Mouse (Mus musculus) urinary bladder, adult 18-20 months (tissue): Measurements from ENCODE around the gene Gm4141.
"Not testable (repeated sequence)": the region's sequence is repeated elsewhere in the genome, so short reads cannot be mapped to it uniquely, and the experiment has no call there.

ENCODE experiments used
- DNase-seq, 2 experiments: peaks; one replicate each; pipeline ENCODE4 v3.0.0; 2022; ENCODE audit warnings: low spot score in 2 of 2, mixed read lengths in 2 of 2

Gm4141 gene

DNA sequence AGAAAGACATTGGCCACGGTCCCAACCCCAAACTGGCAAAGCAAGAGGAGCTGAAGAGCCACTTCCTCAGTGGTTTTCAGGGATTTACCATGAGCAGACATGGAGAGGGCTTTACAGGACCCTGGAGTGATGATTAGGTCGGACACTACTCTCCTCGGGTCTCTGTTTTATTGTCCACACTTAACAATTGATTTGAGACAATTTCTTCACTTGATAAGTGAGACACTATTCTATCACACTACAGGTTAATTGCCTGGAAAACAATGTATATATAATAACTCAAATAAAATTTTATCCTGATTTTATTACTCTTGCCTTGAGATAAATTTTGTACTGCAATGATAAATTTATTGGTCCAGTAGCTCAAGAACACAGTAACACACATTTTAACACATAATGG, at the start of gene Gm4141:
Gene Gm4141, minus strand, starts transcription at position 101 of the 400 bp plus-strand sequence.
- DNase-seq, result not testable (repeated sequence)

DNA sequence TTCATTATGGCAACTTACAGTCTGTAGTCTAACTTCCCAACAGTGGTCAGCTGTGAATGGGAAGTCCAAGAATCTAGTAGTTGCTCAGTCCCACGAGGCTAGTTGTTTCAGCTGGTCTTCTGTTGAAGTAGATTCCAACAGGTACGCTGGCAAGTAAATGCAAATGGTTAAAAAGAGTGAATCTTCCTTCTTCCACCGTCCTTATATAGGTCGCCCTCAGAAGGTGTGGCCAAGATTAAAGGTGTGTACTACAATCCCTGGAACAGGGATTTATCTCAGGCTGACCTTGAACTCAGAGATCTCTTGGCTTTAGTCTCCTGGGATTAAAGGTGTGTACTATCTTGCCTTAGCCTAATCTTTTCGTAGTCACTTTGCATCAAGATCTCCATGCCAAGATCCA, 22.9 kb upstream of the Gm4141 start, which contains the start of gene Gm4513:
Gene Gm4513, minus strand, starts transcription at position 101 of the 400 bp plus-strand sequence.
- not testable (repeated sequence) for DNase-seq

DNA sequence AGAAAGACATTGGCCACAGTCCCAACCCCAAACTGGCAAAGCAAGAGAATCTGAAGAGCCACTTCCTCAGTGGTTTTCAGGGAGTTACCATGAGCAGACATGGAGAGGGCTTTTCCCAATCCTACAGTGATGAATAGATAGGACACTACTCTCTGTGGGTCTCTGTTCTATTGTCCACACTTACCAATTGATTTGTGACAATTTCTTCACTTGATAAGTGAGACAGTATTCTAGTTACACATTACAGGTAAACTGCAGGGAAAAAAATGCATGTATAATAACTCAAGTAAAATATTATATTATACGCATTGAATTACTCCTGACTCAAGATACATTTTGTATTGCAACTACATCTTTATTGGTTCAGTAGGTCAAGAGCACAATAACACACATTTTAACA, 30.4 kb downstream of the Gm4141 start, which contains the start of gene Gm5726:
Gene Gm5726, minus strand, starts transcription at position 101 of the 400 bp plus-strand sequence.
- not testable (repeated sequence) for DNase-seq

DNA sequence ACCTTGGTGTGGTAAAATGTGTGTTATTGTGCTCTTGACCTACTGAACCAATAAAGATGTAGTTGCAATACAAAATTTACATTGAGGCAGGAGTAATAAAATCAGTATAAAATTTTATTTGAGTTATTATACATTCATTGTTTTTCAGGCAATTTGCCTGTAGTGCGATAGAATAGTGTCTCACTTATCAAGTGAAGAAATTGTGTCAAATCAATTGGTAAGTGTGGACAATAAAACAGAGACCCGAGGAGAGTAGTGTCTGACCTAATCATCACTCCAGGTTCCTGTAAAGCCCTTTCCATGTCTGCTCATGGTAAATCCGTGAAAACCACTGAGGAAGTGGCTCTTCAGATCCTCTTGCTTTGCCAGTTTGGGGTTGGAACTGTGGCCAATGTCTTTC, 42.5 kb downstream of the Gm4141 start, which contains the start of gene Vmn1r104:
Gene Vmn1r104, plus strand, starts transcription at position 301 of the 400 bp plus-strand sequence.
- DNase-seq, result not testable (repeated sequence)
